Comparison of ENCODE assay signal across 8 mouse cellular contexts in genomic region chr1:133797979-133798820, GRCm38 (mm10). TPM values are rescaled to one million over a fixed set of nuclear protein-coding genes. Genes with fewer than 3 reads are reported as not detected.
DNase-seq lines count a peak whose midpoint lies in the region; ATAC-seq and TF ChIP-seq lines count a peak whose summit lies in the region.

No protein-coding gene starts in this region.

- WGBS in embryonic facial prominence, embryonic 12.5 days, result 26% methylated on average over 9 of the region's 9 CpGs
- 26% methylated on average over 9 of the region's 9 CpGs for WGBS in liver, postnatal 0 days (ENCODE audit: insufficient replicate concordance)

- no peaks in the 10 kb centered on the region for H3K36me3 ChIP-seq in embryonic facial prominence, embryonic 12.5 days
- peaks cover 12% of the 10 kb centered on the region for H3K36me3 ChIP-seq in liver, postnatal 0 days (replicated peaks; ENCODE audit: insufficient read depth, low read length)

- peak overlapping the region; percentile 87 for H3K4me3 ChIP-seq in gastrocnemius, adult 2 months
- H3K4me3 ChIP-seq in embryonic facial prominence, embryonic 12.5 days, result peak overlapping the region; percentile 62
- H3K4me3 ChIP-seq in liver, postnatal 0 days (ENCODE audit: low read depth, low read length), result peak overlapping the region; percentile 65

- no peak for TF ChIP-seq CTCF in gastrocnemius, adult 2 months (IDR thresholded peaks at IDR 0.05)
- no peak for TF ChIP-seq CTCF in liver, postnatal 0 days (IDR thresholded peaks at IDR 0.05; ENCODE audit: low read depth)

- no peaks in the 10 kb centered on the region for H3K27me3 ChIP-seq in embryonic facial prominence, embryonic 12.5 days
- H3K27me3 ChIP-seq in liver, postnatal 0 days (ENCODE audit: insufficient read depth, low read length), result no peaks in the 10 kb centered on the region

- peak overlapping the region; percentile 81 for H3K27ac ChIP-seq in gastrocnemius, adult 2 months
- H3K27ac ChIP-seq in embryonic facial prominence, embryonic 12.5 days, result no peak overlapping the region
- peak overlapping the region; percentile 87 for H3K27ac ChIP-seq in liver, postnatal 0 days (ENCODE audit: low read depth)

- DNase-seq in gastrocnemius, adult 2 months, result peak; percentile 55
- no peak for DNase-seq in gastrocnemius, postnatal 14 days
- peak; percentile 67 for DNase-seq in induced T-regulatory cell, adult 2 months (ENCODE audit: low read depth)
- DNase-seq in liver, postnatal 0 days, result peak; percentile 61
- DNase-seq in spleen, postnatal 4 days (ENCODE audit: low spot score in 2 of 2), result peak; percentile 72 to 79
- DNase-seq in thymus, postnatal 14 days, result no peak
- DNase-seq in layer of hippocampus, adult 8-10 months (ENCODE audit: low spot score in 2 of 2), result no peak

- no peaks in the 10 kb centered on the region for H3K9me3 ChIP-seq in embryonic facial prominence, embryonic 12.5 days
- no peaks in the 10 kb centered on the region for H3K9me3 ChIP-seq in liver, postnatal 0 days (ENCODE audit: low read length)

- no peak for ATAC-seq in embryonic facial prominence, embryonic 12.5 days (ENCODE audit: insufficient number of reproducible peaks, insufficient read depth, low FRiP score, low TSS enrichment)
- peak; percentile 67 for ATAC-seq in liver, postnatal 0 days

- intact Hi-C loops in gastrocnemius, adult 2 months (cut with DNase I), result loop anchor here (2.0 kb wide), 1 partner anchor 55 kb away; no protein-coding TSS in a partner anchor
- intact Hi-C loops in gastrocnemius, postnatal 14 days (cut with DNase I; ENCODE audit: low total_unique reads), result loop anchor here (5.0 kb wide), 1 partner anchor 51 kb away; no protein-coding TSS in a partner anchor

- peak overlapping the region; percentile 93 for H3K4me2 ChIP-seq in embryonic facial prominence, embryonic 12.5 days (replicated peaks)
- H3K4me2 ChIP-seq in liver, postnatal 0 days (ENCODE audit: low read depth, low read length), result peak overlapping the region; percentile 76

- peak; percentile 78 for TF ChIP-seq EP300 in liver, postnatal 0 days (IDR thresholded peaks at IDR 0.05; ENCODE audit: low read depth)

- H3K9ac ChIP-seq in embryonic facial prominence, embryonic 12.5 days, result peak overlapping the region; percentile 2; the same call in 1 of the 2 replicates
- H3K9ac ChIP-seq in liver, postnatal 0 days (replicated peaks), result peak overlapping the region; percentile 72

- H3K4me1 ChIP-seq in embryonic facial prominence, embryonic 12.5 days, result peaks cover 34% of the 10 kb centered on the region
- peaks cover 28% of the 10 kb centered on the region for H3K4me1 ChIP-seq in liver, postnatal 0 days (ENCODE audit: insufficient read depth)

RNA-seq across cellular contexts. Expression of gene Atp2b4, which starts 2.6 kb away (rescaled TPM):
- total RNA-seq in gastrocnemius, adult 2 months (2021), result 10 to 100 TPM in 1 of 2 experiments, 1 to 10 TPM in 1; 9.0 to 12.0 TPM
- total RNA-seq in gastrocnemius, postnatal 14 days (2021), result 10 to 100 TPM; 22.1 to 24.4 TPM
- 14.1 and 15.0 TPM in 2 replicates for polyA plus RNA-seq in embryonic facial prominence, embryonic 12.5 days (2016; fragmentation: Nextera tagmentation; extraction: Ambion mirVana)
- polyA plus RNA-seq in liver, postnatal 0 days (2015; fragmentation: Nextera tagmentation; extraction: Ambion mirVana), result 6.6 and 9.9 TPM in 2 replicates
- total RNA-seq in layer of hippocampus, adult 8-10 months (2022), result 100 to 1,000 TPM in 1 of 4 experiments, 10 to 100 TPM in 3; 85.7 to 102 (median 91.8) TPM

Comparison
In these comparisons a context has a peak if more than half of its experiments do, and no peak if none do; other contexts are left out.
1. DNase-seq: peak in gastrocnemius, adult 2 months (single experiment), induced T-regulatory cell, adult 2 months (single experiment), liver, postnatal 0 days (single experiment) and spleen, postnatal 4 days (2 of 2); none in gastrocnemius, postnatal 14 days (single experiment), thymus, postnatal 14 days (single experiment) and layer of hippocampus, adult 8-10 months (0 of 2).
2. Peak in every context shown above with its lines, with median percentiles within 50 percentile points of each other: H3K4me3 ChIP-seq.